Mouse (Mus musculus) forebrain, embryonic 12.5 days (tissue): Measurements from ENCODE around the gene Ccdc6. TPM values are rescaled to one million over a fixed set of nuclear protein-coding genes. Genes with fewer than 3 reads are reported as not detected.

ENCODE experiments used
- ATAC-seq: fragments of 200-750 bp; cut with Nextera tagmentation; 2 replicates; pipeline ENCODE4 v1.8.0; 2017; ENCODE audit warnings: moderate TSS enrichment; ENCODE audit not compliant: low FRiP score
- H3K27ac ChIP-seq: fragments of 300-500 bp; sonication (generic); 2 replicates; pipeline ENCODE4 v1.5.1; 2016; ENCODE audit warnings: mild to moderate bottlenecking
- H3K27me3 ChIP-seq: fragments of 300-500 bp; sonication (generic); 2 replicates; pipeline ENCODE4 v1.6.1; 2016; ENCODE audit warnings: mild to moderate bottlenecking
- H3K36me3 ChIP-seq: fragments of 300-500 bp; sonication (generic); replicated peaks from 2 replicates; pipeline ENCODE4 v1.6.1; 2016; ENCODE audit warnings: mild to moderate bottlenecking
- H3K4me1 ChIP-seq: fragments of 300-500 bp; sonication (generic); 2 replicates; pipeline ENCODE4 v1.6.1; 2016
- H3K4me2 ChIP-seq: fragments of 300-500 bp; sonication (generic); 2 replicates; pipeline ENCODE4 v1.6.1; 2016; ENCODE audit warnings: mild to moderate bottlenecking, moderate library complexity
- H3K4me3 ChIP-seq: fragments of 300-500 bp; sonication (generic); replicated peaks from 2 replicates; pipeline ENCODE4 v1.5.1; 2016; ENCODE audit warnings: mild to moderate bottlenecking
- H3K9ac ChIP-seq: fragments of 300-500 bp; sonication (generic); 2 replicates; pipeline ENCODE4 v1.6.1; 2016; ENCODE audit warnings: mild to moderate bottlenecking
- H3K9me3 ChIP-seq: fragments of 300-500 bp; sonication (generic); 2 replicates; pipeline ENCODE4 v1.6.1; 2016
- WGBS: fragments of 180-500 bp; shearing (Covaris S2); methylation state at CpG from one replicate; pipeline ENCODE4 v1.1.7; 2016; 5-methylcytosine and 5-hydroxymethylcytosine counted together
- polyA plus RNA-seq: library from polyadenylated mRNA; unstranded; fragments of >200 nt; fragmentation: Nextera tagmentation; extraction: Ambion mirVana; gene quantifications from 2 replicates; pipeline ENCODE4 v1.2.1, GENCODE M21; 2016

Gene Ccdc6
- polyA plus RNA-seq, 1 experiment from 2014 or later, result 15.9 TPM

- H3K9me3 ChIP-seq, result peaks cover 6% of the 10 kb centered on the region; the same call in 1 of the 2 replicates
- no peaks in the 10 kb centered on the region for H3K27me3 ChIP-seq
- peak overlapping the region; percentile 94 for H3K9ac ChIP-seq
- H3K27ac ChIP-seq, result peak overlapping the region; percentile 77; the same call in 1 of the 2 replicates
- ATAC-seq, result peak; percentile 18
- H3K36me3 ChIP-seq, result peaks cover 4% of the 10 kb centered on the region; the same call in 1 of the 2 replicates
- H3K4me1 ChIP-seq, result peaks cover 38% of the 10 kb centered on the region
- H3K4me2 ChIP-seq, result peak overlapping the region; percentile 88
- peak overlapping the region; percentile 94 for H3K4me3 ChIP-seq
- under 1% methylated on average over 44 of the region's 58 CpGs for WGBS
Measured at GRCm38 (mm10) chr10:70097291-70097901, 475 bp downstream of the Ccdc6 start.

- peak overlapping the region; percentile 94 for H3K9ac ChIP-seq
- H3K4me3 ChIP-seq, result peak overlapping the region; percentile 94
- peak overlapping the region; percentile 77 for H3K27ac ChIP-seq
- peaks cover 6% of the 10 kb centered on the region; the same call in 1 of the 2 replicates for H3K9me3 ChIP-seq
- peak; percentile 45 for ATAC-seq
- peak overlapping the region; percentile 88 for H3K4me2 ChIP-seq
- H3K4me1 ChIP-seq, result peaks cover 38% of the 10 kb centered on the region
- H3K27me3 ChIP-seq, result no peaks in the 10 kb centered on the region
- WGBS, result under 1% methylated on average over 29 of the region's 29 CpGs
- H3K36me3 ChIP-seq, result peaks cover 6% of the 10 kb centered on the region
Measured at GRCm38 (mm10) chr10:70097911-70098569, 1.1 kb downstream of the Ccdc6 start.

- H3K36me3 ChIP-seq, result peaks cover 12% of the 10 kb centered on the region
- H3K9ac ChIP-seq, result peak overlapping the region; percentile 94
- H3K4me3 ChIP-seq, result peak overlapping the region; percentile 94
- peaks cover 6% of the 10 kb centered on the region; the same call in 1 of the 2 replicates for H3K9me3 ChIP-seq
- no peak for ATAC-seq
- WGBS, result 6% methylated on average over 6 of the region's 6 CpGs
- peak overlapping the region; percentile 88 for H3K4me2 ChIP-seq
- no peaks in the 10 kb centered on the region for H3K27me3 ChIP-seq
- peak overlapping the region; percentile 77; the same call in 1 of the 2 replicates for H3K27ac ChIP-seq
- H3K4me1 ChIP-seq, result peaks cover 38% of the 10 kb centered on the region
Measured at GRCm38 (mm10) chr10:70098626-70099025, 1.7 kb downstream of the Ccdc6 start.

GRCm38 (mm10) chr10:70099052-70099451 lies 2.1 kb downstream of the Ccdc6 start:
- Histone ChIP-seq H3K9ac (peak overlapping the region; percentile 94), H3K9me3 (peaks cover 6% of the 10 kb centered on the region; the same call in 1 of the 2 replicates), H3K27me3 (no peaks in the 10 kb centered on the region), H3K36me3 (peaks cover 13% of the 10 kb centered on the region), H3K4me1 (peaks cover 38% of the 10 kb centered on the region), H3K4me2 (peak overlapping the region; percentile 88), H3K27ac (no peak overlapping the region), H3K4me3 (peak overlapping the region; percentile 94)
- no peak for ATAC-seq
- WGBS, result 29% methylated on average over 8 of the region's 8 CpGs

- ATAC-seq, result no peak
- no peak overlapping the region for H3K27ac ChIP-seq
- no peak overlapping the region for H3K4me3 ChIP-seq
- H3K9ac ChIP-seq, result no peak overlapping the region
- peaks cover 20% of the 10 kb centered on the region for H3K4me1 ChIP-seq
- 97% methylated on average over 4 of the region's 4 CpGs for WGBS
- H3K36me3 ChIP-seq, result peaks cover 19% of the 10 kb centered on the region
- H3K4me2 ChIP-seq, result no peak overlapping the region
- H3K9me3 ChIP-seq, result peaks cover 6% of the 10 kb centered on the region; the same call in 1 of the 2 replicates
- no peaks in the 10 kb centered on the region for H3K27me3 ChIP-seq
Measured at GRCm38 (mm10) chr10:70102086-70102485, 5.2 kb downstream of the Ccdc6 start.

GRCm38 (mm10) chr10:70108016-70108415 lies 11.1 kb downstream of the Ccdc6 start:
- no peak for ATAC-seq
- Histone ChIP-seq H3K27ac (no peak overlapping the region), H3K4me3 (no peak overlapping the region), H3K27me3 (no peaks in the 10 kb centered on the region), H3K36me3 (peaks cover 21% of the 10 kb centered on the region), H3K4me1 (no peaks in the 10 kb centered on the region), H3K4me2 (no peak overlapping the region), H3K9ac (no peak overlapping the region), H3K9me3 (no peaks in the 10 kb centered on the region)
- WGBS, result 68% methylated on average over 13 of the region's 13 CpGs

GRCm38 (mm10) chr10:70109974-70110373 lies 13.1 kb downstream of the Ccdc6 start:
- no peak overlapping the region for H3K27ac ChIP-seq
- H3K27me3 ChIP-seq, result no peaks in the 10 kb centered on the region
- ATAC-seq, result no peak
- peaks cover 15% of the 10 kb centered on the region for H3K36me3 ChIP-seq
- no peaks in the 10 kb centered on the region for H3K9me3 ChIP-seq
- H3K4me2 ChIP-seq, result no peak overlapping the region
- no peak overlapping the region for H3K4me3 ChIP-seq
- H3K4me1 ChIP-seq, result no peaks in the 10 kb centered on the region
- WGBS, result 85% methylated on average over 5 of the region's 5 CpGs
- H3K9ac ChIP-seq, result no peak overlapping the region

- 93% methylated on average over 7 of the region's 7 CpGs for WGBS
- Histone ChIP-seq H3K36me3 (peaks cover 13% of the 10 kb centered on the region), H3K4me1 (no peaks in the 10 kb centered on the region), H3K9me3 (no peaks in the 10 kb centered on the region), H3K27ac (no peak overlapping the region), H3K4me2 (no peak overlapping the region), H3K27me3 (no peaks in the 10 kb centered on the region), H3K9ac (no peak overlapping the region), H3K4me3 (no peak overlapping the region)
- no peak for ATAC-seq
Measured at GRCm38 (mm10) chr10:70110815-70111214, 13.9 kb downstream of the Ccdc6 start.

GRCm38 (mm10) chr10:70111643-70112042 lies 14.7 kb downstream of the Ccdc6 start:
- WGBS, result 93% methylated on average over 6 of the region's 6 CpGs
- no peaks in the 10 kb centered on the region for H3K27me3 ChIP-seq
- no peak for ATAC-seq
- no peaks in the 10 kb centered on the region for H3K4me1 ChIP-seq
- H3K4me2 ChIP-seq, result no peak overlapping the region
- H3K9ac ChIP-seq, result no peak overlapping the region
- H3K27ac ChIP-seq, result no peak overlapping the region
- no peak overlapping the region for H3K4me3 ChIP-seq
- no peaks in the 10 kb centered on the region for H3K9me3 ChIP-seq
- H3K36me3 ChIP-seq, result peaks cover 13% of the 10 kb centered on the region

- Histone ChIP-seq H3K4me2 (no peak overlapping the region), H3K9me3 (no peaks in the 10 kb centered on the region), H3K27ac (no peak overlapping the region), H3K9ac (no peak overlapping the region), H3K4me1 (peaks cover 5% of the 10 kb centered on the region), H3K27me3 (no peaks in the 10 kb centered on the region), H3K36me3 (peaks cover 13% of the 10 kb centered on the region), H3K4me3 (no peak overlapping the region)
- WGBS, result 95% methylated on average over 8 of the region's 8 CpGs
- ATAC-seq, result no peak
Measured at GRCm38 (mm10) chr10:70114048-70114635, 17.2 kb downstream of the Ccdc6 start.

GRCm38 (mm10) chr10:70116454-70116853 lies 19.5 kb downstream of the Ccdc6 start:
- WGBS, result 99% methylated on average over 7 of the region's 7 CpGs

GRCm38 (mm10) chr10:70119451-70119850 lies 22.5 kb downstream of the Ccdc6 start:
- Histone ChIP-seq H3K4me2 (peak overlapping the region; percentile 17; the same call in 1 of the 2 replicates), H3K9ac (0 out of 2 replicates have a peak overlapping the region, but pooled peaks have one; percentile 14), H3K4me3 (no peak overlapping the region), H3K27ac (peak overlapping the region; percentile 50; the same call in 1 of the 2 replicates), H3K9me3 (no peaks in the 10 kb centered on the region), H3K27me3 (no peaks in the 10 kb centered on the region), H3K36me3 (no peaks in the 10 kb centered on the region), H3K4me1 (peaks cover 34% of the 10 kb centered on the region)
- 33% methylated on average over 9 of the region's 9 CpGs for WGBS
- ATAC-seq, result no peak

More at GRCm38 (mm10) chr10:70116454-70116853, 19.5 kb downstream of the Ccdc6 start:
- Histone ChIP-seq H3K9ac (no peak overlapping the region), H3K4me1 (peaks cover 29% of the 10 kb centered on the region), H3K27me3 (no peaks in the 10 kb centered on the region), H3K9me3 (no peaks in the 10 kb centered on the region), H3K27ac (no peak overlapping the region), H3K36me3 (peaks cover 13% of the 10 kb centered on the region), H3K4me3 (no peak overlapping the region), H3K4me2 (no peak overlapping the region)
- ATAC-seq, result no peak
